In the genomic region with DNA sequence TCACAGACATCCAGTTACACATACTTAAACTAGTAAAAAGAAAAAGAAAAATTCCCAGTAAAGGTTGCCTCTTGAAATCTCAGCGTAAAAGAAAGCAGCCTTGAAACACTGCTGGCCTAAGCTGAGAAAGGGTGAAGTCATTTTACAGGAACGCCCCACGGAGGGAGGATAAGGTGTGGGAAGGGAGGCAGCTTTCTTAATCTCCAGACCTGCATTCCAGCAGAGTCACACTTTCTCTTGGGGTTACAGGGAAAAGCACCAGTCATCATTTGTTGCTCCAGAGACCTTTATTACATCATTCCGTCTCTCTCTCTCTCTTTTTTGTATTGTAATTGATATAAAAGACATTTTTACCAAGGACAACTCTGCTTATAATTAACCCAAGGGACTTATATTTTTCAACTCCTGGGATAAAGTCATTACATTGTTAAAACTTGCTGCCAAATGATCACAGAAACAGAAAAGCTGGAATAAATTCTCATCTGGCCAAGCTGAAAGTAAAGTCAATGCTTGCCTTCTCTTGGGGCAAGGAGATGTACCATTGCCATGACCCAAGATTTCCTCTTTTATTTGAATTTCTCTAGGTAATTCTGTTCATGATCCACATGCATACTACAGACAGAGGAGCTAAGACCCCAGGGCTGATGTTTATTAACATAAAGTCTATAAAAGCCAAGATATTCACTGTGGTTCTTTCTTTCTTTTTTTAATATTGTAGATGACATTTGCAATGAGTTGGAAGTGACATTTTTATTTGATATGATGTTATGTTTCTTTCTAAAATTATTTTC, we compare ENCODE assay signal across 25 mouse cellular contexts.
DNase-seq lines count a peak whose midpoint lies in the region; ATAC-seq lines count a peak whose summit lies in the region.
"Had no signal": no experiment of that assay in that cellular context is flagged by ENCODE, and none has a peak within 500 bp of the region (broad histone marks: within the 10 kb centered on the region; RNA-seq: fewer than 3 reads in every experiment).

No protein-coding gene starts in this region.

- no peaks in the 10 kb centered on the region for H3K4me1 ChIP-seq in heart, embryonic 12.5 days (replicated peaks)
- H3K4me1 ChIP-seq in limb, embryonic 13.5 days, result peaks cover 4% of the 10 kb centered on the region; the same call in 1 of the 2 replicates
- H3K4me1 ChIP-seq in limb, embryonic 10.5 days, result no peaks in the 10 kb centered on the region
- H3K4me1 ChIP-seq in limb, embryonic 15.5 days, result no peaks in the 10 kb centered on the region
- H3K4me1 ChIP-seq: embryonic facial prominence, embryonic 13.5 days; forebrain, embryonic 10.5 days; forebrain, embryonic 13.5 days; heart, embryonic 15.5 days; hindbrain, embryonic 10.5 days; hindbrain, embryonic 13.5 days; intestine, embryonic 15.5 days had no signal

- no peaks in the 10 kb centered on the region for H3K36me3 ChIP-seq in heart, embryonic 12.5 days
- H3K36me3 ChIP-seq in limb, embryonic 13.5 days, result no peaks in the 10 kb centered on the region
- H3K36me3 ChIP-seq in limb, embryonic 10.5 days, result no peaks in the 10 kb centered on the region
- H3K36me3 ChIP-seq in limb, embryonic 15.5 days, result no peaks in the 10 kb centered on the region
- H3K36me3 ChIP-seq: embryonic facial prominence, embryonic 13.5 days; forebrain, embryonic 10.5 days; heart, embryonic 15.5 days; hindbrain, embryonic 10.5 days; hindbrain, embryonic 13.5 days; intestine, embryonic 15.5 days had no signal

- H3K9me3 ChIP-seq in heart, embryonic 12.5 days (replicated peaks), result no peaks in the 10 kb centered on the region
- no peaks in the 10 kb centered on the region for H3K9me3 ChIP-seq in limb, embryonic 13.5 days
- H3K9me3 ChIP-seq in limb, embryonic 10.5 days (replicated peaks), result no peaks in the 10 kb centered on the region
- no peaks in the 10 kb centered on the region for H3K9me3 ChIP-seq in limb, embryonic 15.5 days
- H3K9me3 ChIP-seq: embryonic facial prominence, embryonic 13.5 days; forebrain, embryonic 10.5 days; forebrain, embryonic 13.5 days; heart, embryonic 15.5 days; hindbrain, embryonic 10.5 days; hindbrain, embryonic 13.5 days; intestine, embryonic 15.5 days had no signal

- no peaks in the 10 kb centered on the region for H3K27me3 ChIP-seq in heart, embryonic 12.5 days (replicated peaks)
- H3K27me3 ChIP-seq in limb, embryonic 13.5 days, result no peaks in the 10 kb centered on the region
- H3K27me3 ChIP-seq in limb, embryonic 10.5 days (ENCODE audit: low read depth, poor library complexity, severe bottlenecking), result no peaks in the 10 kb centered on the region
- no peaks in the 10 kb centered on the region for H3K27me3 ChIP-seq in limb, embryonic 15.5 days
- H3K27me3 ChIP-seq: embryonic facial prominence, embryonic 13.5 days; forebrain, embryonic 13.5 days; heart, embryonic 15.5 days; hindbrain, embryonic 13.5 days; intestine, embryonic 15.5 days had no signal

- DNase-seq in heart, postnatal 4 days, result no peak
- no peak for DNase-seq in limb, embryonic 10.5 days (ENCODE audit: low spot score)
- no peak for DNase-seq in kidney, postnatal 10 days
- DNase-seq: adrenal gland, adult 2 months; adrenal gland, postnatal 14 days; cerebellum, adult 11 months; cerebellum, adult 2 months; cerebellum, adult 9-11 months; cerebellum, postnatal 25 days; gastrocnemius, postnatal 10 days; gastrocnemius, postnatal 36 days; heart, postnatal 14 days had no signal

- H3K9ac ChIP-seq in heart, embryonic 12.5 days, result no peak overlapping the region
- H3K9ac ChIP-seq in limb, embryonic 13.5 days, result no peak overlapping the region
- H3K9ac ChIP-seq in limb, embryonic 15.5 days, result no peak overlapping the region
- H3K9ac ChIP-seq: embryonic facial prominence, embryonic 13.5 days; forebrain, embryonic 13.5 days; heart, embryonic 15.5 days; hindbrain, embryonic 13.5 days; intestine, embryonic 15.5 days had no signal

- H3K27ac ChIP-seq in heart, embryonic 12.5 days (ENCODE audit: poor library complexity, severe bottlenecking), result no peak overlapping the region; the same call in 1 of the 2 replicates
- peak overlapping the region; percentile 55 for H3K27ac ChIP-seq in limb, embryonic 13.5 days
- H3K27ac ChIP-seq in limb, embryonic 10.5 days, result no peak overlapping the region
- 0 out of 2 replicates have a peak overlapping the region, but pooled peaks have one; percentile 47 for H3K27ac ChIP-seq in limb, embryonic 15.5 days
- H3K27ac ChIP-seq: embryonic facial prominence, embryonic 13.5 days; forebrain, embryonic 10.5 days; forebrain, embryonic 13.5 days; heart, embryonic 15.5 days; hindbrain, embryonic 10.5 days; hindbrain, embryonic 13.5 days; intestine, embryonic 15.5 days had no signal

- H3K4me2 ChIP-seq in heart, embryonic 12.5 days, result 0 out of 2 replicates have a peak overlapping the region, but pooled peaks have one; percentile 7
- no peak overlapping the region for H3K4me2 ChIP-seq in limb, embryonic 13.5 days (replicated peaks)
- no peak overlapping the region for H3K4me2 ChIP-seq in limb, embryonic 15.5 days
- H3K4me2 ChIP-seq: embryonic facial prominence, embryonic 13.5 days; forebrain, embryonic 13.5 days; heart, embryonic 15.5 days; hindbrain, embryonic 13.5 days; intestine, embryonic 15.5 days had no signal

- H3K4me3 ChIP-seq in heart, embryonic 12.5 days, result no peak overlapping the region
- no peak overlapping the region for H3K4me3 ChIP-seq in limb, embryonic 13.5 days
- no peak overlapping the region for H3K4me3 ChIP-seq in limb, embryonic 10.5 days
- no peak overlapping the region for H3K4me3 ChIP-seq in limb, embryonic 15.5 days
- H3K4me3 ChIP-seq: embryonic facial prominence, embryonic 13.5 days; forebrain, embryonic 10.5 days; forebrain, embryonic 13.5 days; heart, embryonic 15.5 days; hindbrain, embryonic 10.5 days; hindbrain, embryonic 13.5 days; intestine, embryonic 15.5 days had no signal

- WGBS in heart, embryonic 12.5 days, result 31% methylated on average over 4 of the region's 4 CpGs
- WGBS in limb, embryonic 13.5 days, result 28% methylated on average over 4 of the region's 4 CpGs
- 84% methylated on average over 4 of the region's 4 CpGs for WGBS in limb, embryonic 10.5 days
- 39% methylated on average over 4 of the region's 4 CpGs for WGBS in limb, embryonic 15.5 days

- no peak for ATAC-seq in heart, embryonic 12.5 days (ENCODE audit: insufficient number of reproducible peaks, low FRiP score)
- ATAC-seq in limb, embryonic 13.5 days (ENCODE audit: low FRiP score, low read depth), result peak; percentile 71; the same call in 1 of the 2 replicates
- ATAC-seq in limb, embryonic 15.5 days (ENCODE audit: insufficient number of reproducible peaks, low FRiP score, low TSS enrichment, low read depth), result no peak
- ATAC-seq: CD4-positive, CD25-positive, alpha-beta regulatory T cell, adult 4 months; forebrain, embryonic 13.5 days; forebrain, embryonic 16.5 days; hindbrain, embryonic 16.5 days; intestine, embryonic 15.5 days had no signal

Comparison
In these comparisons a context has a peak if more than half of its experiments do, and no peak if none do; other contexts are left out.
1. H3K27ac ChIP-seq: peak in limb, embryonic 13.5 days (single experiment) and limb, embryonic 15.5 days (single experiment); none in heart, embryonic 12.5 days (single experiment) and limb, embryonic 10.5 days (single experiment).